Mouse (Mus musculus) kidney, embryonic 14.5 days (tissue): ENCODE results near the gene Nfic. TPM values are rescaled to one million over a fixed set of nuclear protein-coding genes. Genes with fewer than 3 reads are reported as not detected.

Source experiments
- ATAC-seq: fragments of 200-750 bp; cut with Nextera tagmentation; 2 replicates; pipeline ENCODE4 v1.8.0; 2017; ENCODE audit warnings: moderate number of reproducible peaks, mild to moderate bottlenecking, moderate TSS enrichment, moderate library complexity; ENCODE audit not compliant: low FRiP score, low TSS enrichment
- H3K27ac ChIP-seq: fragments of 300-500 bp; sonication (generic); 2 replicates; pipeline ENCODE4 v1.5.1; 2014; ENCODE audit warnings: low read depth, mild to moderate bottlenecking, low read length, moderate library complexity, mixed read lengths
- H3K27me3 ChIP-seq: fragments of 300-500 bp; sonication (generic); 2 replicates; pipeline ENCODE4 v1.6.1; 2014; ENCODE audit warnings: mild to moderate bottlenecking, low read length; ENCODE audit not compliant: control insufficient read depth, insufficient read depth
- H3K36me3 ChIP-seq: fragments of 300-500 bp; sonication (generic); 2 replicates; pipeline ENCODE4 v1.6.1; 2014; ENCODE audit warnings: low read length, mixed read lengths; ENCODE audit not compliant: control insufficient read depth, insufficient read depth
- H3K4me1 ChIP-seq: fragments of 300-500 bp; sonication (generic); 2 replicates; pipeline ENCODE4 v1.6.1; 2014; ENCODE audit warnings: low read length, mixed read lengths; ENCODE audit not compliant: control insufficient read depth, insufficient read depth
- H3K4me2 ChIP-seq: fragments of 300-500 bp; sonication (generic); replicated peaks from 2 replicates; pipeline ENCODE4 v1.6.1; 2014; ENCODE audit warnings: low read depth, mild to moderate bottlenecking, low read length
- H3K4me3 ChIP-seq: fragments of 300-500 bp; sonication (generic); 2 replicates; pipeline ENCODE4 v1.5.1; 2014; ENCODE audit warnings: mild to moderate bottlenecking, low read length
- H3K9ac ChIP-seq: fragments of 300-500 bp; sonication (generic); 2 replicates; pipeline ENCODE4 v1.6.1; 2014; ENCODE audit warnings: low read depth, mild to moderate bottlenecking, low read length, moderate library complexity
- H3K9me3 ChIP-seq: fragments of 300-500 bp; sonication (generic); 2 replicates; pipeline ENCODE4 v1.6.1; 2016; ENCODE audit warnings: low read length; ENCODE audit not compliant: control insufficient read depth
- WGBS: fragments of 180-500 bp; shearing (Covaris S2); extraction: QIAGEN DNeasy Blood & Tissue Kit; methylation state at CpG from one replicate; pipeline ENCODE4 v1.1.7; 2014; 5-methylcytosine and 5-hydroxymethylcytosine counted together
- polyA plus RNA-seq: library from polyadenylated mRNA; unstranded; fragments of >200 nt; fragmentation: Nextera tagmentation; extraction: Ambion mirVana; gene quantifications from 2 replicates; pipeline ENCODE4 v1.2.1, GENCODE M21; 2014

Gene Nfic
- polyA plus RNA-seq, 1 experiment from 2014 or later: 59.0 TPM

DNA sequence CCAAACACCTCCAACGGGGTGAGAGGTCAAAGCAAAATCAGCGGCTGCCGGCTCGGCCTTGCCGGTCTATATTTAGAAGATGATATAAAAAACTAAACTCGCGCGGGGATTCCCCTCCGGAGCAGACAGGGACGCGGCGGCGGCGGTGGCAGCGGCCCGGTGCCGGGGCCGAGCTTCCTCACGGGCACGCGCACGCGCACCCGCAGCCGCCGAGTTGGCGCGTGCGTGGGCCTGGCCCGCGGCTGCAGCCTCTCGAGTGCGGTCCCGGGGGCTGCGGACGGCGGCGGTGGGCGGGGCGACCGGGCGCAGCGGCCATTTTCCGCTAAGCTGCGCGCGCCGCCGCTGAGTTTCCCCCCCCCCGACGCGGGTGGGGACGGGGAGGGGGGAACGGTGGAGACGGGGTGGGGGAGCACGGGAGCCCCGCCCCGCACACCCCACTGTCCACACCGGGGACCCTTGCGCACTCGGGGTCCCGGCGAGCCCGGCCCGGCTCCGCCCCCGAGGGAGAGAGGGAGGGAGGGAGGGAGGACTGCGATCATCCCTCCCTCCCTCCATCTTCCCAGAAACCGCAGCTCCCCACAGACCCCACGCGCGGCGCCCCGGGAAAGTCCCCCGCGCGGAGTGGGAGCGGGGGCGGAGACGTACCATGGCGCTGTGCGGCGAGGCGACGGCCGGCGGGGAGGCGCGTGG lies 25.1 kb downstream of the Nfic start:
- Histone ChIP-seq H3K27me3 (no peaks in the 10 kb centered on the region), H3K4me1 (peaks cover 24% of the 10 kb centered on the region), H3K4me2 (peak overlapping the region; percentile 81), H3K9ac (peak overlapping the region; percentile 86), H3K27ac (peak overlapping the region; percentile 93), H3K9me3 (no peaks in the 10 kb centered on the region), H3K4me3 (peak overlapping the region; percentile 82), H3K36me3 (no peaks in the 10 kb centered on the region)
- WGBS: 0% methylated on average over 50 of the region's 89 CpGs
- peak; percentile 0; the same call in 1 of the 2 replicates for ATAC-seq

DNA sequence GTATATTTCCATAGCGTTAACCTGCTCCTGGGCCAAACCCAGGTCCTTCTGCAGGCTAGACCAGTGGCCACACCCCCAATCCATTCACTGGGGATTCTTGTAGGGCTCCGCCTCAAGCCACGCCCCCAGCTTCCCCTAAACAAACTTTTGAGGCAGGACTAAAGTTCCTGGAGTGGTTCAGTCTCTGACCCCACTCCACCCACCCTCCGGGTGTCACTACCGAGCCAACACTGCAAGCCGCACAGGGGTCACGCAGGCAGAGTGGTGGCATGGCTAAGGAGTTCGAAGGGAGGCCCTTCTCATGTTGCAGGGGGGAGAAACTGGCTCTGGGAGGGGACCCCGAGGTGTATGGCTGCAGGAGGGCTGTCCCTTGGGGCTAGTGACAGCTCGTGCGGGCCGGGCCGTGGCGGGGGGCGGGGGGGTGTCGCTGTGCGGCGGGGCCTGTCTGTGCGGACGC lies 25.8 kb downstream of the Nfic start:
- peak; percentile 36 for ATAC-seq
- Histone ChIP-seq H3K27me3 (no peaks in the 10 kb centered on the region), H3K4me3 (peak overlapping the region; percentile 82), H3K36me3 (no peaks in the 10 kb centered on the region), H3K4me2 (peak overlapping the region; percentile 81), H3K4me1 (peaks cover 30% of the 10 kb centered on the region), H3K9me3 (no peaks in the 10 kb centered on the region), H3K27ac (peak overlapping the region; percentile 93), H3K9ac (peak overlapping the region; percentile 86)
- WGBS: 1% methylated on average over 13 of the region's 20 CpGs

DNA sequence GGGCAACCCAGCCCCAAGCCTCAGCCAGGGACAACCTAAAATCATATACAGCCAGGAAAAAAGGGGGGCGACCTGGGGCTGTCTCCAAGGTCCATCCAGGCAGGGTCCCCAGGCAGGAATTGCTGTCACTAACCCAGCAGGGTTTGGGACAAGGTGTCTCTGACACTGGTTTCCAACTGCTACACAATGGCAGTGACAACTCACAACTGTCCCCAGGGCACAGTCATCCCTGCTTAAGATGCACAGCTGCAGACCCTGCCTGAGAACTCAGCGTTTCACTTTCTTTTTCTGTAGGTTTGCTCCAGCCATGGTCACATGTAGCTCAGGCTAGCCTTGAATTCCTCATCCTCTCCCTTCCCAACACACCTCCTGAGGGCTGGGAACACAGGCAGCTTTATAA lies 26.3 kb downstream of the Nfic start:
- no peak for ATAC-seq
- Histone ChIP-seq H3K9ac (no peak overlapping the region), H3K27me3 (no peaks in the 10 kb centered on the region), H3K4me1 (peaks cover 35% of the 10 kb centered on the region), H3K36me3 (no peaks in the 10 kb centered on the region), H3K4me3 (no peak overlapping the region; the same call in 1 of the 2 replicates), H3K27ac (no peak overlapping the region), H3K9me3 (no peaks in the 10 kb centered on the region), H3K4me2 (peak overlapping the region; percentile 81; the same call in 1 of the 2 replicates)
- WGBS: 25% methylated on average over 2 of the region's 2 CpGs

DNA sequence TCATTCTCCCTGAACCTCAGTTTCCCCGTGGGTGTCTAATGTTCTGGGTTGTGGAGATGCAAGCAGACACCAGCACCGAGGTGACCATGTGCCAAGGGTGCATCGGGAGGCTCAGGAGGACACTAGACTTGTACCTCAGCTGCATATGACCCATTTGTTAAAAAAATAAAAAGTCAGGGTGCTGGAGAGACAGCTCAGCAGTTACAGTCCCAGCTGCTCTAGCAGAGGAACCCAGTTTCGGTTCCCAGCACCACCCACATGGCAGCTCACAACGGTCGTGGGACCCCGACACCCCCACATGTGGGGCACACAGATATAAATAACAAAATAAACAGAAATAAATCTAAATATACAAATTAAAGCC lies 26.9 kb downstream of the Nfic start:
- H3K4me1 ChIP-seq: peaks cover 35% of the 10 kb centered on the region
- H3K4me3 ChIP-seq: no peak overlapping the region
- no peak for ATAC-seq
- H3K9ac ChIP-seq: no peak overlapping the region
- H3K4me2 ChIP-seq: no peak overlapping the region
- no peaks in the 10 kb centered on the region for H3K27me3 ChIP-seq
- 89% methylated on average over 7 of the region's 7 CpGs for WGBS
- H3K9me3 ChIP-seq: no peaks in the 10 kb centered on the region
- no peaks in the 10 kb centered on the region for H3K36me3 ChIP-seq
- no peak overlapping the region for H3K27ac ChIP-seq

DNA sequence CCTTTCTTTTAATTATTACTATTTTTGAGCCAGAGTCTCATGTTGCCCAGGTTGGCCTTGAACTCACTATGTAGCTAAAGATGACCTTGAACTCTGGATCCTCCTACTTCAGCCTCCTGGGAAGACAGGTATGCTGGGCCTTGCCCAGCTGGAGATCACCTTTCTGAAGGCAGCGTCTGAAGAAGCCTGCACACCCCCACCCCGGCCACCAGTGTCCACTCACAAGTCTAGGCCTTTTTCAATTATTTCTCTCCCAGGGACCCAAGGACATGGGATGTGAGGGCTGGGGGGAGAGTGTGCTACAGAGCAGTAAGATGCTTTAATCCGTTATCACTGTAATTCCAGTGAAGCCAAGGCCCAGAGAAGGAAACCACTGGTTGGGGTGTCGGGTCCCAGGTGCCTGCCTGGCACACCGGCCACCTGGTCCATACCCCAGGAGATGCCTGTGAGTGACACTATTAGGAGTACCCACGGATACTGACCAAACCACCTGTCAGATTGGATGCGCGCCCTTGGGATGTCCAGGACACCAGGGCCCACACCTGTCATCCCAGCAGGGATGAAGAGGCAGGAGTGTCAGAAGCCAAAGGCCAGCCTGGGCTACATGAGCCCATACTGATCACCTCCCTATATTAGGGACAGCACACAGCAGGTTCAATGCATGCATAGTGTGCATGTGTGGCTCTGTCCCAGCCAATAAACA lies 27.5 kb downstream of the Nfic start:
- no peak overlapping the region for H3K27ac ChIP-seq
- H3K9ac ChIP-seq: no peak overlapping the region
- no peaks in the 10 kb centered on the region for H3K36me3 ChIP-seq
- WGBS: 78% methylated on average over 8 of the region's 8 CpGs
- H3K4me3 ChIP-seq: no peak overlapping the region
- H3K4me1 ChIP-seq: peaks cover 31% of the 10 kb centered on the region
- H3K9me3 ChIP-seq: no peaks in the 10 kb centered on the region
- H3K4me2 ChIP-seq: no peak overlapping the region
- no peaks in the 10 kb centered on the region for H3K27me3 ChIP-seq
- no peak for ATAC-seq

DNA sequence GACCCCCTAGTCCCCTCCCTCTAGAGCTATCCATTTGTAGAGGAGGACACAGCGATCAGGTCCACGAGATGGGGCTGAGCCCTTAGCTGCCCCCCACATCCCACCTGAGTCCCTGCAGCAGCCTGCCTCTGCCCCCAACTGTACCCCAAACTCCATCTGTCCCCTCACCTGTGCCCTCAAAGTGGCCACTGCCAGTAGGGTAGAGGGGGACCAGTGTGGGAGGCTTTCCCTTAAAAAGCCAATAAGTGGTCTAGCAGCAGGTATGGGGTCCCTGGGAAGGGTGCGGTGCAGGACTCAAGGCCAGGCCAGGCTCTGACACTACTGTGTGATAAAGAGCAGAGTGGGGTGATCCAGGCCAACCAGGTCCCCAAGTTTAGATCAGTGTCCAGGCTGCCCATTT lies 28.1 kb downstream of the Nfic start:
- Histone ChIP-seq H3K4me2 (peak overlapping the region; percentile 63), H3K27ac (no peak overlapping the region), H3K9me3 (no peaks in the 10 kb centered on the region), H3K4me1 (peaks cover 31% of the 10 kb centered on the region), H3K4me3 (peak overlapping the region; percentile 71), H3K27me3 (no peaks in the 10 kb centered on the region), H3K36me3 (no peaks in the 10 kb centered on the region), H3K9ac (peak overlapping the region; percentile 79)
- no peak for ATAC-seq
- WGBS: 28% methylated on average over 3 of the region's 3 CpGs

DNA sequence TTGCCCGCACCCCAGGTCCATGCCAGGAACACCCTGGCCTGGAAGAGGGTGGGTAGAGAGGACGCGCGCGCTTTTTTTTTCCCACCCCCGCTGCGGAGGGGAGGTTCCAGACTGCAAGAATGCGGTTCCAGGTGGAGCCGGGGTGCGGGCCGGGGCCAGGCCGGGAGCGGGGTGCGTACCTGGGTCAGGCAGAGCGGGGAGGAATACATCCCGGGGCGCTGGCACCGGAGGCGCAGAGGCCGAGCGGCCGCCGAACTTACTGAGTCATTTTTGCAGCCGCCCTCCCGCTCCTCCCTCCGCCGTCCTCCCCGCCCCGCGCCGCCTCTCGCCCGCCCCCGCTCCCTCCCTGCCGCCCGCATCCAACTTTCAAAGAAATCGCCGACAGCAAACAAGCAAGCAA lies 28.5 kb downstream of the Nfic start:
- Histone ChIP-seq H3K4me2 (peak overlapping the region; percentile 63), H3K4me1 (peaks cover 31% of the 10 kb centered on the region), H3K9me3 (no peaks in the 10 kb centered on the region), H3K4me3 (peak overlapping the region; percentile 71), H3K9ac (peak overlapping the region; percentile 79), H3K27me3 (no peaks in the 10 kb centered on the region), H3K27ac (no peak overlapping the region; the same call in 1 of the 2 replicates), H3K36me3 (no peaks in the 10 kb centered on the region)
- WGBS: 2% methylated on average over 36 of the region's 38 CpGs
- no peak for ATAC-seq

DNA sequence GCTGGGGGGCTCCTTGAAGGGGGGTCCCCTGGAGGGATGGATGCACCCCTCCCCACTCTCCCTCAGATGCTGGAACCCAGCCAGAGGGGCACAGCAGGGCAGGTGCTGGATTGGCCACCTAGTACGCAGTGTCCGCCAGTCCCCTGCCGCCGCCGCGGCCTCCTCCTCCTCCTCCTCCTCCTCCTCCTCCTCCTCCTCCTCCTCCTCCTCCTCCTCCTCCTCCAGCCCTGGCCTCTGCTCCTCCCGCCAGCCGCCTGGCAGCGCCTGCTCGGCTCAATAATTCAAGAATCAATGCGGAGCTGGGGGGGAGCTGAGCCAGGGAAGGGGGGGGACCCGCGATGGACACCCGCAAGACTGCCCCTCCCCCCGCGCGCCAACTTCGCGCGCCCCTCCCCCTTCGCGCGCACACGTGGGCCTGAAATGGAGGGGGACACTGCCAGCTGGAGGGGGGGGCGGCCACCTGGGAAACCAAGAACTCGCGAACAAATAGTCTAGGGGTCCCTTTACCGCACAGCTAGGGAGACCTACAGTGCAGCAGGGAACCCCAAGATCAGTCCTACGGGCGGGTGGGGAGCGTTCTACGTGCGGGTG lies 29.3 kb downstream of the Nfic start:
- peak overlapping the region; percentile 79 for H3K9ac ChIP-seq
- no peaks in the 10 kb centered on the region for H3K9me3 ChIP-seq
- H3K27me3 ChIP-seq: no peaks in the 10 kb centered on the region
- no peak overlapping the region; the same call in 1 of the 2 replicates for H3K27ac ChIP-seq
- peak overlapping the region; percentile 63 for H3K4me2 ChIP-seq
- peak overlapping the region; percentile 71 for H3K4me3 ChIP-seq
- ATAC-seq: no peak
- H3K36me3 ChIP-seq: no peaks in the 10 kb centered on the region
- H3K4me1 ChIP-seq: peaks cover 25% of the 10 kb centered on the region
- under 1% methylated on average over 23 of the region's 33 CpGs for WGBS
